Mouse (Mus musculus): ENCODE data around the gene Sorcs3.

The Sorcs3 gene

GRCm38 (mm10) chr19:48283217-48283616 lies 77.4 kb downstream of the Sorcs3 start:
- DNase-seq (ENCODE audit: low spot score in 2 of 2) = no peak

GRCm38 (mm10) chr19:48285602-48286225 lies 79.9 kb downstream of the Sorcs3 start:
- no peak for DNase-seq (ENCODE audit: low spot score in 2 of 2)

- no peak for DNase-seq (ENCODE audit: low spot score in 2 of 2)
Observed at GRCm38 (mm10) chr19:48294251-48294650, 88.4 kb downstream of the Sorcs3 start.

GRCm38 (mm10) chr19:48298384-48298783 lies 92.6 kb downstream of the Sorcs3 start:
- no peak for DNase-seq (ENCODE audit: low spot score in 2 of 2)

- DNase-seq (ENCODE audit: low spot score in 2 of 2) = no peak
Observed at GRCm38 (mm10) chr19:48300440-48301231, 94.8 kb downstream of the Sorcs3 start.

- DNase-seq (ENCODE audit: low spot score in 2 of 2) = no peak
Observed at GRCm38 (mm10) chr19:48301300-48301699, 95.5 kb downstream of the Sorcs3 start.

- no peak for DNase-seq (ENCODE audit: low spot score in 2 of 2)
Observed at GRCm38 (mm10) chr19:48308341-48308740, 102.5 kb downstream of the Sorcs3 start.

GRCm38 (mm10) chr19:48309531-48310337 lies 103.9 kb downstream of the Sorcs3 start:
- no peak for DNase-seq (ENCODE audit: low spot score in 2 of 2)

GRCm38 (mm10) chr19:48310338-48310710 lies 104.5 kb downstream of the Sorcs3 start:
- DNase-seq (ENCODE audit: low spot score in 2 of 2) = no peak

GRCm38 (mm10) chr19:48313776-48314175 lies 108.0 kb downstream of the Sorcs3 start:
- DNase-seq (ENCODE audit: low spot score in 2 of 2) = no peak

- no peak for DNase-seq (ENCODE audit: low spot score in 2 of 2)
Observed at GRCm38 (mm10) chr19:48327115-48327514, 121.3 kb downstream of the Sorcs3 start.

GRCm38 (mm10) chr19:48328171-48328570 lies 122.3 kb downstream of the Sorcs3 start:
- DNase-seq (ENCODE audit: low spot score in 2 of 2) = no peak

GRCm38 (mm10) chr19:48331640-48332039 lies 125.8 kb downstream of the Sorcs3 start:
- no peak for DNase-seq (ENCODE audit: low spot score in 2 of 2)

GRCm38 (mm10) chr19:48333085-48333484 lies 127.3 kb downstream of the Sorcs3 start:
- DNase-seq (ENCODE audit: low spot score in 2 of 2) = peak; percentile 51 to 53

- DNase-seq (ENCODE audit: low spot score in 2 of 2) = no peak
Observed at GRCm38 (mm10) chr19:48337461-48337860, 131.6 kb downstream of the Sorcs3 start.

- no peak for DNase-seq (ENCODE audit: low spot score in 2 of 2)
Observed at GRCm38 (mm10) chr19:48338098-48338497, 132.3 kb downstream of the Sorcs3 start.

GRCm38 (mm10) chr19:48342770-48343169 lies 136.9 kb downstream of the Sorcs3 start:
- peak; percentile 4 to 16 for DNase-seq (ENCODE audit: low spot score in 2 of 2)

GRCm38 (mm10) chr19:48343442-48343841 lies 137.6 kb downstream of the Sorcs3 start:
- DNase-seq (ENCODE audit: low spot score in 2 of 2) = no peak

- DNase-seq (ENCODE audit: low spot score in 2 of 2) = no peak
Observed at GRCm38 (mm10) chr19:48347116-48347515, 141.3 kb downstream of the Sorcs3 start.

GRCm38 (mm10) chr19:48356806-48357205 lies 151.0 kb downstream of the Sorcs3 start:
- no peak for DNase-seq (ENCODE audit: low spot score in 2 of 2)

GRCm38 (mm10) chr19:48362167-48362566 lies 156.3 kb downstream of the Sorcs3 start:
- no peak for DNase-seq (ENCODE audit: low spot score in 2 of 2)

GRCm38 (mm10) chr19:48368056-48368455 lies 162.2 kb downstream of the Sorcs3 start:
- no peak for DNase-seq (ENCODE audit: low spot score in 2 of 2)

Data from heart, adult 9 months (tissue).